Mouse (Mus musculus): Measurements from ENCODE around the gene Nfkbia. TPM values are rescaled to one million over a fixed set of nuclear protein-coding genes. Genes with fewer than 3 reads are reported as not detected.

Nfkbia gene
- polyA plus RNA-seq, 1 experiment from 2014 or later: 75.2 TPM

GRCm38 (mm10) chr12:55463992-55464845 lies 28.2 kb downstream of the Nfkbia start:
- no peaks in the 10 kb centered on the region for H3K36me3 ChIP-seq (ENCODE audit: control insufficient read depth, insufficient read depth, low read length)
- no peaks in the 10 kb centered on the region for H3K9me3 ChIP-seq (ENCODE audit: control insufficient read depth, low read length)
- peak; percentile 81 for ATAC-seq (ENCODE audit: low FRiP score, low TSS enrichment)
- WGBS: 23% methylated on average over 16 of the region's 16 CpGs
- no peaks in the 10 kb centered on the region for H3K27me3 ChIP-seq (ENCODE audit: control insufficient read depth, insufficient read depth, low read length)
- H3K4me1 ChIP-seq (ENCODE audit: control insufficient read depth, insufficient read depth, low read length): peaks cover 42% of the 10 kb centered on the region
- H3K4me3 ChIP-seq (ENCODE audit: low read length): no peak overlapping the region
- peak overlapping the region; percentile 64; the same call in 1 of the 2 replicates for H3K27ac ChIP-seq (ENCODE audit: low read depth, low read length)
- H3K4me2 ChIP-seq (replicated peaks; ENCODE audit: low read depth, low read length): peak overlapping the region; percentile 21
- no peak overlapping the region; the same call in 1 of the 2 replicates for H3K9ac ChIP-seq (ENCODE audit: low read depth, low read length)

- no peak overlapping the region for H3K27ac ChIP-seq (ENCODE audit: low read depth, low read length)
- H3K9ac ChIP-seq (ENCODE audit: low read depth, low read length): no peak overlapping the region
- no peaks in the 10 kb centered on the region for H3K36me3 ChIP-seq (ENCODE audit: control insufficient read depth, insufficient read depth, low read length)
- H3K4me2 ChIP-seq (replicated peaks; ENCODE audit: low read depth, low read length): no peak overlapping the region
- peaks cover 42% of the 10 kb centered on the region for H3K4me1 ChIP-seq (ENCODE audit: control insufficient read depth, insufficient read depth, low read length)
- ATAC-seq (ENCODE audit: low FRiP score, low TSS enrichment): no peak
- H3K4me3 ChIP-seq (ENCODE audit: low read length): no peak overlapping the region
- H3K27me3 ChIP-seq (ENCODE audit: control insufficient read depth, insufficient read depth, low read length): no peaks in the 10 kb centered on the region
- H3K9me3 ChIP-seq (ENCODE audit: control insufficient read depth, low read length): no peaks in the 10 kb centered on the region
- 81% methylated on average over 5 of the region's 5 CpGs for WGBS
Measured at GRCm38 (mm10) chr12:55463087-55463486, 29.4 kb downstream of the Nfkbia start.

- no peak overlapping the region for H3K4me3 ChIP-seq (ENCODE audit: low read length)
- 69% methylated on average over 6 of the region's 6 CpGs for WGBS
- no peak for ATAC-seq (ENCODE audit: low FRiP score, low TSS enrichment)
- no peaks in the 10 kb centered on the region for H3K9me3 ChIP-seq (ENCODE audit: control insufficient read depth, low read length)
- H3K27ac ChIP-seq (ENCODE audit: low read depth, low read length): no peak overlapping the region
- peaks cover 42% of the 10 kb centered on the region for H3K4me1 ChIP-seq (ENCODE audit: control insufficient read depth, insufficient read depth, low read length)
- H3K4me2 ChIP-seq (replicated peaks; ENCODE audit: low read depth, low read length): no peak overlapping the region
- no peaks in the 10 kb centered on the region for H3K36me3 ChIP-seq (ENCODE audit: control insufficient read depth, insufficient read depth, low read length)
- H3K9ac ChIP-seq (ENCODE audit: low read depth, low read length): no peak overlapping the region
- H3K27me3 ChIP-seq (ENCODE audit: control insufficient read depth, insufficient read depth, low read length): no peaks in the 10 kb centered on the region
Measured at GRCm38 (mm10) chr12:55462456-55462855, 30.0 kb downstream of the Nfkbia start.

GRCm38 (mm10) chr12:55461767-55462166 lies 30.7 kb downstream of the Nfkbia start:
- Histone ChIP-seq H3K36me3 (ENCODE audit: control insufficient read depth, insufficient read depth, low read length) (no peaks in the 10 kb centered on the region), H3K4me3 (ENCODE audit: low read length) (no peak overlapping the region), H3K9ac (ENCODE audit: low read depth, low read length) (no peak overlapping the region), H3K27ac (ENCODE audit: low read depth, low read length) (no peak overlapping the region), H3K4me1 (ENCODE audit: control insufficient read depth, insufficient read depth, low read length) (peaks cover 41% of the 10 kb centered on the region), H3K27me3 (ENCODE audit: control insufficient read depth, insufficient read depth, low read length) (no peaks in the 10 kb centered on the region), H3K4me2 (replicated peaks; ENCODE audit: low read depth, low read length) (no peak overlapping the region), H3K9me3 (ENCODE audit: control insufficient read depth, low read length) (no peaks in the 10 kb centered on the region)
- 60% methylated on average over 6 of the region's 6 CpGs for WGBS
- ATAC-seq (ENCODE audit: low FRiP score, low TSS enrichment): no peak

- Histone ChIP-seq H3K4me1 (ENCODE audit: control insufficient read depth, insufficient read depth, low read length) (peaks cover 37% of the 10 kb centered on the region), H3K27me3 (ENCODE audit: control insufficient read depth, insufficient read depth, low read length) (no peaks in the 10 kb centered on the region), H3K9me3 (ENCODE audit: control insufficient read depth, low read length) (no peaks in the 10 kb centered on the region), H3K4me3 (ENCODE audit: low read length) (no peak overlapping the region), H3K27ac (ENCODE audit: low read depth, low read length) (no peak overlapping the region), H3K9ac (ENCODE audit: low read depth, low read length) (no peak overlapping the region), H3K4me2 (replicated peaks; ENCODE audit: low read depth, low read length) (no peak overlapping the region), H3K36me3 (ENCODE audit: control insufficient read depth, insufficient read depth, low read length) (no peaks in the 10 kb centered on the region)
- ATAC-seq (ENCODE audit: low FRiP score, low TSS enrichment): no peak
- WGBS: 48% methylated on average over 4 of the region's 4 CpGs
Measured at GRCm38 (mm10) chr12:55460900-55461299, 31.5 kb downstream of the Nfkbia start.

- no peak for ATAC-seq (ENCODE audit: low FRiP score, low TSS enrichment)
- no peaks in the 10 kb centered on the region for H3K27me3 ChIP-seq (ENCODE audit: control insufficient read depth, insufficient read depth, low read length)
- no peak overlapping the region for H3K4me3 ChIP-seq (ENCODE audit: low read length)
- no peak overlapping the region for H3K27ac ChIP-seq (ENCODE audit: low read depth, low read length)
- H3K9ac ChIP-seq (ENCODE audit: low read depth, low read length): no peak overlapping the region
- no peaks in the 10 kb centered on the region for H3K36me3 ChIP-seq (ENCODE audit: control insufficient read depth, insufficient read depth, low read length)
- H3K9me3 ChIP-seq (ENCODE audit: control insufficient read depth, low read length): no peaks in the 10 kb centered on the region
- WGBS: 77% methylated on average over 8 of the region's 8 CpGs
- H3K4me1 ChIP-seq (ENCODE audit: control insufficient read depth, insufficient read depth, low read length): peaks cover 28% of the 10 kb centered on the region
- no peak overlapping the region for H3K4me2 ChIP-seq (replicated peaks; ENCODE audit: low read depth, low read length)
Measured at GRCm38 (mm10) chr12:55459739-55460138, 32.7 kb downstream of the Nfkbia start.

GRCm38 (mm10) chr12:55456893-55457292 lies 35.6 kb downstream of the Nfkbia start:
- Histone ChIP-seq H3K27ac (ENCODE audit: low read depth, low read length) (no peak overlapping the region), H3K36me3 (ENCODE audit: control insufficient read depth, insufficient read depth, low read length) (no peaks in the 10 kb centered on the region), H3K9me3 (ENCODE audit: control insufficient read depth, low read length) (no peaks in the 10 kb centered on the region), H3K4me2 (replicated peaks; ENCODE audit: low read depth, low read length) (no peak overlapping the region), H3K9ac (ENCODE audit: low read depth, low read length) (no peak overlapping the region), H3K27me3 (ENCODE audit: control insufficient read depth, insufficient read depth, low read length) (no peaks in the 10 kb centered on the region), H3K4me3 (ENCODE audit: low read length) (no peak overlapping the region), H3K4me1 (ENCODE audit: control insufficient read depth, insufficient read depth, low read length) (peaks cover 11% of the 10 kb centered on the region)
- WGBS: 81% methylated on average over 5 of the region's 5 CpGs
- ATAC-seq (ENCODE audit: low FRiP score, low TSS enrichment): no peak

GRCm38 (mm10) chr12:55456136-55456535 lies 36.3 kb downstream of the Nfkbia start:
- Histone ChIP-seq H3K36me3 (ENCODE audit: control insufficient read depth, insufficient read depth, low read length) (no peaks in the 10 kb centered on the region), H3K4me3 (ENCODE audit: low read length) (no peak overlapping the region), H3K4me1 (ENCODE audit: control insufficient read depth, insufficient read depth, low read length) (peaks cover 6% of the 10 kb centered on the region; the same call in 1 of the 2 replicates), H3K27ac (ENCODE audit: low read depth, low read length) (no peak overlapping the region), H3K4me2 (replicated peaks; ENCODE audit: low read depth, low read length) (no peak overlapping the region), H3K27me3 (ENCODE audit: control insufficient read depth, insufficient read depth, low read length) (no peaks in the 10 kb centered on the region), H3K9me3 (ENCODE audit: control insufficient read depth, low read length) (no peaks in the 10 kb centered on the region), H3K9ac (ENCODE audit: low read depth, low read length) (no peak overlapping the region)
- WGBS: 70% methylated on average over 3 of the region's 3 CpGs
- ATAC-seq (ENCODE audit: low FRiP score, low TSS enrichment): no peak

- H3K27me3 ChIP-seq (ENCODE audit: control insufficient read depth, insufficient read depth, low read length): no peaks in the 10 kb centered on the region
- no peaks in the 10 kb centered on the region for H3K36me3 ChIP-seq (ENCODE audit: control insufficient read depth, insufficient read depth, low read length)
- no peaks in the 10 kb centered on the region for H3K9me3 ChIP-seq (ENCODE audit: control insufficient read depth, low read length)
- H3K4me2 ChIP-seq (replicated peaks; ENCODE audit: low read depth, low read length): no peak overlapping the region
- 90% methylated on average over 9 of the region's 10 CpGs for WGBS
- no peak for ATAC-seq (ENCODE audit: low FRiP score, low TSS enrichment)
- H3K27ac ChIP-seq (ENCODE audit: low read depth, low read length): no peak overlapping the region
- H3K4me1 ChIP-seq (ENCODE audit: control insufficient read depth, insufficient read depth, low read length): 0 out of 2 replicates have a peak, but pooled peaks cover 3% of the 10 kb centered on the region
- no peak overlapping the region for H3K9ac ChIP-seq (ENCODE audit: low read depth, low read length)
- no peak overlapping the region for H3K4me3 ChIP-seq (ENCODE audit: low read length)
Measured at GRCm38 (mm10) chr12:55455206-55455605, 37.2 kb downstream of the Nfkbia start.

Measured in kidney, embryonic 14.5 days (tissue).